Mouse (Mus musculus) adrenal gland, postnatal 10 days (tissue): ENCODE data around the gene Csnk1d. TPM values are rescaled to one million over a fixed set of nuclear protein-coding genes. Genes with fewer than 3 reads are reported as not detected.

ENCODE experiments used
- DNase-seq: peaks from one replicate; pipeline ENCODE4 v3.0.0; 2021; ENCODE audit warnings: mixed read lengths
- long read RNA-seq, 2 experiments: library from polyadenylated mRNA; stranded (forward); transcript quantifications; one replicate each; pipeline ENCODE4 v2.0.0; 2021
- total RNA-seq, 2 experiments: library from RNA; stranded (reverse); gene quantifications; 2 replicates each; pipeline ENCODE4 v1.2.3; 2021

The Csnk1d gene
- 100 to 1,000 TPM; 129 to 131 TPM for total RNA-seq
- long read RNA-seq, experiment 1, transcript Csnk1d-201 (9 exons, 3,675 nt) = minor isoform, 60 of 199 reads
- long read RNA-seq, experiment 1, transcript Csnk1d-202 (10 exons, 3,500 nt) = major isoform, 66 of 199 reads
- long read RNA-seq, experiment 1, partial matches to known transcripts = 16 of 199 reads
- long read RNA-seq, experiment 1, other reads (novel, unspliced or antisense) = 57 of 199 reads
- long read RNA-seq, experiment 2, transcript Csnk1d-201 (9 exons, 3,675 nt) = minor isoform, 41 of 130 reads
- long read RNA-seq, experiment 2, transcript Csnk1d-202 (10 exons, 3,500 nt) = major isoform, 51 of 130 reads
- long read RNA-seq, experiment 2, partial matches to known transcripts = 5 of 130 reads
- long read RNA-seq, experiment 2, other reads (novel, unspliced or antisense) = 33 of 130 reads

GRCm38 (mm10) chr11:120990951-120991526 lies at the start of gene Csnk1d:
Gene Csnk1d, minus strand, starts transcription at chr11:120991330.
- peak; percentile 100 for DNase-seq

DNA sequence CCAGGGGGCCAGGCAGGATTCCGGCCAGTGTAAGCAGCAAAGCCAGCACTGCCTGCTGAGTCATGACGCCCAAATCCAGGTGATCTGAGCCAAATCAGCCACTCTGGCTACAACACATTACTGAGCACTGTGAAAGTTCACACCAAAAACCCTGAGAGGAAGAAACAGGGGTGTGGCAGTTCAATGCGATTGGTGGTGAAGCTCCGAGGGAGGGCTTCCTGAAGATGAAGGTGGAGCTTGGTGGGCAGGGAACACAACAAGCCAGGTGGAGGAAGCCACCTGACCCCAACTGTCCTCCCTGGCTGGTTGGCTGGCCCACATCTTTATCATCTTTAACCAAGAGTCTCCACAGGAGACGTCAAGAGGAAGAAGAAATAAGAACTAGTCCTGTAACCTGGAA lies 48.2 kb upstream of the Csnk1d start, which contains the start of gene Cd7:
Gene Cd7, minus strand, starts transcription at position 117 of the 400 bp plus-strand sequence.
- no peak for DNase-seq

- DNase-seq = no peak
Measured at GRCm38 (mm10) chr11:121038366-121039240, 47.5 kb upstream of the Csnk1d start.

- no peak for DNase-seq
Measured at GRCm38 (mm10) chr11:121033118-121033517, 42.0 kb upstream of the Csnk1d start.

DNA sequence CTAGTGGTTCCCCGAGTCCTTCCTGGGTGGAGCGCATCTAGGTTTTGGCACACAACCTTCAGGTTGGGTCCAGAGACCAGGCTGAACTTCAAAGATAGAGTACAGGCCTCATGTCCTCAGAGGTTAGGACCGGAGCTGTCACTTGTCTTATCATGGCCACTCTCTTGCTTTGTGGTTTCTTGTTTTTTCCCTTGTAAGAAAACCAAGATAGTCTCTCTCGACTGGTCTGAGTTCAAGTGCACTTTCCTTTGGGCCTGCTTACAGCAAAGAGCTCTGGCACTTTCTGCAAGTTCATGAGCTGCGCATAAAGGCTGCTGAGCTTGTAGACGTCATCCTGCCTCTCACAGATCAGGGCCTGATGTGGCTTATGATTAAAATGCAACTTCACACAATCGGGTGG lies 36.1 kb upstream of the Csnk1d start:
- no peak for DNase-seq

GRCm38 (mm10) chr11:121024163-121024562 lies 33.0 kb upstream of the Csnk1d start:
- no peak for DNase-seq

DNA sequence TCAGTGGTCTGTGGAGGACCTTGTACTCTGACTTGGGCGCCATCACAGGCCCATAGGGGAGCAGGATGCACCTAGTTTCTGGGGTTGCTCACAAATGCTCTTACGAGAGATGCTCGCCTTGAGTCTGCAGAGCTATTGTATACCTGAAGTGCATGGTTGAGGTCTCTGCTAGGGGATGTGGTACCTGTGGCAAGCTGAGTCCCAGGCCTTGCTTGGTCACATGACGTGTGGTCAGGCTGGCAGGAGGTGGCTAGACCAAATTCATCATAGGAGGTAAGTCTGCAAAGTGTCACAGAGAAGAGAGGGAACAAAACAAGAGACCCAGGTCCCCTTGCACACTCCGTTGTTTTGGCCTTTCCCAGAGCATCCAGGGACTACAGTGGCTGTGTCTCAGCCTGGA lies 28.4 kb upstream of the Csnk1d start:
- DNase-seq = no peak

GRCm38 (mm10) chr11:121017703-121018102 lies 26.6 kb upstream of the Csnk1d start:
- DNase-seq = peak; percentile 77

- no peak for DNase-seq
Measured at GRCm38 (mm10) chr11:121015472-121015871, 24.3 kb upstream of the Csnk1d start.

- DNase-seq = no peak
Measured at GRCm38 (mm10) chr11:121014896-121015300, 23.8 kb upstream of the Csnk1d start.

GRCm38 (mm10) chr11:121013656-121014055 lies 22.5 kb upstream of the Csnk1d start:
- DNase-seq = no peak

- DNase-seq = no peak
Measured at GRCm38 (mm10) chr11:121010044-121010755, 19.1 kb upstream of the Csnk1d start.

GRCm38 (mm10) chr11:121006184-121006583 lies 15.1 kb upstream of the Csnk1d start:
- DNase-seq = no peak

DNA sequence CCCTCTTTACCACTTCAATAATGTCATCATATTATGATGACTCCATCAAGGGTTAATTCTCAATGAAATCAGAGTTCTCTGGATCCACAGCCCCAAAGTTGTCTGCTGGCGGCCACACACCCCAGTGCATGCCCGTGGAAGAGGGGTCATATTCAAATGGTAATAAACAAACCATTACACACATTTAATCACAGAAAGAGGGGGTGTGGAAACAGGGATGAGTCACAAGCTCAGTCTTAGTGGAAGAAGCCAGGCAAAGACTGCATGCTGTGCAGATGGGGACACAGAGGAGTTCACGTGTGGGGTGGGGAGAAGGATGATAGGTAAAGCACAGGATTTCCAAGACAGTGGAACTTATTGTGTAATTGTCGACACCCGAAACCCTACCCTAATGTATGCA lies 13.2 kb upstream of the Csnk1d start:
- no peak for DNase-seq

DNA sequence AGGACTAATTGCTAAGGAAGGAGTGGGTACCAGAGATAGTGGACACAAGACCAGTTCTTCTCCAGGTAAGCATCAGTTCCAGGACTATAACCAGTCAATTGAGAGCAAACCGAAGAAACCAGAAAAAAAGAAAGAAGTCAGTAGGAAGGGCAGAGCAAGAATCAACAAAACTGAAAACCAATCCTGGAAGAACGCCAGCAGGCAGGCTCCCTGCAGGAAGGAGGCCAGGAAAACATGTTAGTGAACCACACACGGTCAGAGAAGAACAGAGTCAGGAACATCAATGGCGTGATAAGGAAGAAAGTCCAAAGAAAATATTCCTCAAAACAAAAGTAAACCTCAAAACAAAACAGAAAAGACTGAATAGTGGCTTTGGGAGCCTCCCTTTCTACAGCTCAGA lies 10.8 kb upstream of the Csnk1d start:
- peak; percentile 67 for DNase-seq

- DNase-seq = no peak
Measured at GRCm38 (mm10) chr11:120994741-120995140, 3.6 kb upstream of the Csnk1d start.

- DNase-seq = no peak
Measured at GRCm38 (mm10) chr11:120993586-120993985, 2.5 kb upstream of the Csnk1d start.

DNA sequence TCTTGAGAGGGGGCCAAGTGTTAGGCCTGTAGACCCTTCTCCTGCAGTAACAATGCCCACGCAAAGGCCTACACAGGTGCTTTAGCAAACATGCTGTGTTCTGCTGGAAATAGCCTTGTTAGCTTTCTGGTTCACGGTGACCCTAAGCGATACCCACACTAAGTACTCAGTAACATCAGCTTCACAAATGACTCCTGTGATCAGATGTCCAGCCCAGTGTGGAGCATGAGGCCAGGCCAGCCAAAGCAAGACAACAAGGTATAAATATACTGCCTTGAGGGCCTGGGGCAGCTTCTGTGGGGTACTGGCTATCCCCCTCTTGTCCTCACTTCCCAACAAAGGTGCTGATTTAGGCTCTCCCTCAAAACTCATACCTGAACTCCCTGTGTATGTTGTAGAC lies 1.9 kb upstream of the Csnk1d start:
- DNase-seq = no peak

DNA sequence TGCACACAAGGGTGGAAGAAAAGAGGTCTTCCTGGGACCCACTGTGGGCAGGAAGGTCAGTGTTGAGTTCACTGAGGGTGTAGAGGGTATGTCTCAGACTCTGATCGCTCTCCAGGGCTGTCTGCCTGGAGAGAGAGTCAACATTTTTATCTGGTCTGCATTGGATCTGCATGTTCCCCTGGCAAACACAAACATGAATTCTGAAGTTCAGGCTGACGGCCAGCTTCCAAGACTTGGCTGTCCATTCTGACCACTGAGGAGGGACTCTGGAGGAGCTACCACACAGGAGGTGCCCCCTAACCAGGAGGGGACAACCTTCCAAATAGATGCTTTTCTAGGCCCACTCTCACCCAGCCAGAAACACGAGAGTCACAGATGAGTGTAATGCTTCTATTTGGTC lies 661 bp upstream of the Csnk1d start:
- no peak for DNase-seq

- DNase-seq = peak; percentile 76
Measured at GRCm38 (mm10) chr11:120990126-120990781, 876 bp downstream of the Csnk1d start.

DNA sequence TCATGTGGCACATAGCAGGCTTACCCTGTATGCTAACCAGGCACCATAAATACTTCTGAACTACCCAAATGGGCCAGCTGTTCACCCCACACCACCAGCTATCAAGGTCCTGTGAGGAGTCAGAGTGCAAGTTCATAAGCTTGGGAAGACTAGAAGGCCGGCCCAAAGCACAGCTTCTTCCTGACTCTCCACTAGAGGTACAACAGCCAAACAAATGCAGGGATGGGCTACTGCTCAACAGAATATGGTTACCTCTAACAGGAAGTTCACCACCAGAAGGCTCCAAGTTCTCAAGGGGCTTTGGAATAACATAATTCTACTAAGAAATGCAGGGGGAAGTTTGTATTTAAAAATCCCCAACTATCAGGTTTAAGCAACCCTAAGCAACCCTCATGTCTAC lies 1.6 kb downstream of the Csnk1d start:
- DNase-seq = no peak

- DNase-seq = no peak
Measured at GRCm38 (mm10) chr11:120988410-120988809, 2.7 kb downstream of the Csnk1d start.
